Mouse (Mus musculus) cortical plate, adult 2 months (tissue): ENCODE results near the gene Nckap5l. TPM values are rescaled to one million over a fixed set of nuclear protein-coding genes. Genes with fewer than 3 reads are reported as not detected.
A peak's percentile ranks its signal among the peaks of the same experiment; 100 is the strongest.

ENCODE experiments used
- H3K27ac ChIP-seq: fragments of 200-500 bp; 2 replicates; pipeline ENCODE4 v1.5.1; 2012; ENCODE audit warnings: low read length, control low read depth, inconsistent platforms; ENCODE audit not compliant: insufficient read depth
- H3K4me1 ChIP-seq: fragments of 200-500 bp; 2 replicates; pipeline ENCODE4 v1.6.1; 2011; ENCODE audit warnings: low read length; ENCODE audit not compliant: control insufficient read depth, insufficient read depth
- H3K4me3 ChIP-seq: fragments of 200-500 bp; 2 replicates; pipeline ENCODE4 v1.5.1; 2011; ENCODE audit warnings: mild to moderate bottlenecking, low read length, control low read depth; ENCODE audit not compliant: insufficient read depth
- CTCF ChIP-seq: fragments of 200-500 bp; IDR thresholded peaks from 2 replicates; pipeline ENCODE4 v1.5.1; 2011; ENCODE audit warnings: mild to moderate bottlenecking, control low read depth, low read length; ENCODE audit not compliant: insufficient read depth; ENCODE audit errors: extremely low read depth
- POLR2A ChIP-seq: fragments of 200-500 bp; IDR thresholded peaks from 2 replicates; pipeline ENCODE4 v1.6.1; 2011; ENCODE audit warnings: mild to moderate bottlenecking, low read length, control low read depth; ENCODE audit not compliant: insufficient read depth; ENCODE audit errors: extremely low read depth
- polyA plus RNA-seq: library from polyadenylated mRNA; depleted of rRNA; stranded (reverse); fragments of >200 nt; gene quantifications from 2 replicates; pipeline ENCODE4 v1.2.3, GENCODE M21; 2012

Nckap5l gene
- polyA plus RNA-seq, 1 experiment, result 11.9 TPM

DNA sequence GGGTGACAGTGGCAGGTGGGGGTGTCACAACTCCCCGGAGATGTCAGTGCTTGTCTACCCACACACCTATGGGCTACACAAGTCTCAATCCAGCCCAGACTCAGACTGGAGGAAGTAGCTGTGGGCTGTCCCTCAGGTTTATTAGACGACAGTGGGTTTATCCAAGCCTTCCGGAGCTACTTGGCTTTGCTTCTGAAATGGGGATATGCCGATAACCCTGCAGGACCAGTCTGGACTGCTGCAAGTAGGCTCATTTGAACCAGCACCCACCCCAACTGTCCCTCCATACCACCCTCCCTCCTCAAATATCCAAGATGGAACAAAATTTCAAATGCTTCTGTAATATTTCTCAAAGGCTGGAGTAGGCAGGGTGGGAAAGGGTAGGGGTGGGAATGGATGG, 40.8 kb upstream of the Nckap5l start:
- Histone ChIP-seq H3K27ac (peak overlapping the region; percentile 56; the same call in 1 of the 2 replicates), H3K4me1 (peaks cover 14% of the 10 kb centered on the region)
- TF ChIP-seq POLR2A, result no peak
- no peak for TF ChIP-seq CTCF

GRCm38 (mm10) chr15:99497527-99498242, 40.1 kb upstream of the Nckap5l start:
- TF ChIP-seq CTCF (no peak), POLR2A (peak; percentile 46; the same call in 1 of the 2 replicates)
- Histone ChIP-seq H3K4me1 (peaks cover 14% of the 10 kb centered on the region), H3K27ac (peak overlapping the region; percentile 56), H3K4me3 (no peak overlapping the region)

More for the DNA sequence above, 40.8 kb upstream of the Nckap5l start:
- H3K4me3 ChIP-seq, result no peak overlapping the region

GRCm38 (mm10) chr15:99497061-99497460, 39.5 kb upstream of the Nckap5l start:
- H3K4me3 ChIP-seq, result no peak overlapping the region
- peaks cover 12% of the 10 kb centered on the region for H3K4me1 ChIP-seq
- peak; percentile 76 for TF ChIP-seq CTCF
- TF ChIP-seq POLR2A, result 0 out of 2 replicates have a peak, but pooled peaks have one; percentile 5
- peak overlapping the region; percentile 35 for H3K27ac ChIP-seq

DNA sequence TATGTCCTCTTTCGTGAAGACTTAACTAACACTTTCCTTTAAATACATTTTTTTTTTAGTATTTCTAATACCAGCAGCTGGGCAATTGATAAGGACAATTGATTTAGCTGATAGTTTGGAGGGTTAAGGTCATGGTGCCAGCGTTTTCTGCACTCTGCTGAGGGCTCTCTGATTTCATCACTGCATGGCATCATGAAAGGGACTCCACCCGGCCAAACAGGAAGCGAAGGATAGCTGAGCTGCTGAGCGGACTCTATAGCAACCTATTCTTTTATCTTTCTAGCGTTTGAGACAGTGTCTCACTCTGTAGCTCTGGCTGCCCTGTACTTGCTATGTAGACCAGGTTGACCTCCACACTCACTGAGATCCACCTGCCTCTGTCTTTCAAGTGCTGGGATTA, 27.2 kb upstream of the Nckap5l start:
- no peaks in the 10 kb centered on the region for H3K4me1 ChIP-seq
- no peak for TF ChIP-seq CTCF
- TF ChIP-seq POLR2A, result no peak
- no peak overlapping the region for H3K4me3 ChIP-seq
- H3K27ac ChIP-seq, result no peak overlapping the region

GRCm38 (mm10) chr15:99475814-99476213, 18.3 kb upstream of the Nckap5l start:
- no peaks in the 10 kb centered on the region for H3K4me1 ChIP-seq
- no peak overlapping the region for H3K4me3 ChIP-seq
- H3K27ac ChIP-seq, result no peak overlapping the region
- TF ChIP-seq CTCF (no peak), POLR2A (no peak)

GRCm38 (mm10) chr15:99474576-99474926, 17.0 kb upstream of the Nckap5l start, which contains the start of gene Bcdin3d:
Bcdin3d (minus strand) TSS chr15:99474730.
- Histone ChIP-seq H3K4me3 (peak within 1 kb of the TSS; percentile 46), H3K4me1 (no peaks in the 10 kb centered on the region), H3K27ac (no peak within 1 kb of the TSS)
- TF ChIP-seq POLR2A (peak; percentile 49; the same call in 1 of the 2 replicates), CTCF (no peak)

DNA sequence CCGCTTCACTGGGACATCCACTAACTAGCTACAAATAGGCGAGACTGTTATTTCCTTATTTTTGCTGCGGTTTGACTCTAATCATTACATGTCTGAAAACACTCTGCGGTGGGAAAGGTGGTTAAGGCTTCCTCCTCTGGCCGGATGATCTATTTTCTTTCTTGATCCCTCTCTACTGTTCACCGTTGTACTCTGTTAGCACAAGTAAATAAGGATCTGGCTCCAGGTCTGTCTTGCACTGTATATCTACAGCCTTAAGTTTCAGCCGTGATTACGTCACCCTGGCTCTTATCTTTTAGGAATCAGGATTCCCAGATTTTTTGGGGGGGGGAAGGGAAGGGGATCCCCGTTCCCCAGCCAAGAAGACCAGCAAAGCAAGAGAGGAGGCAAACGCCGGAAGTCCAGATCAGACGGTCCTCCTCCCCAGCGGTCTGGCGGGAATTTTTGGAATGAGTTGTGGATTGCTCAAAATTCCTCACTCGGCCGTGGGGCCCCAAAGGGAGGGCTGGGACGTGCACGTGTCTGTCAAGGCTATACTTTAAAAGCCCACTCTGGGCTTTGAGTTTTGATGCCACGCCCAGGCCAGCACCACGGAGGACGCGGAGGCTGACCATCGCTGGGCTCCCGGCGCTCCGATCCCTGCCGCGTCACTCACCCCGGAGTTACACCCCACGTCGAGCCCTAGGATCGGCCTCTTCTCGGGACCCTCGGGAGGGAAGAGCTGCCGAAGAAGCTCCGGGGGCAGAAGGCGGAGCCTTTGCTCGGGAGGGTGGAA, 16.4 kb upstream of the Nckap5l start:
- Histone ChIP-seq H3K4me3 (peak overlapping the region; percentile 46), H3K4me1 (no peaks in the 10 kb centered on the region), H3K27ac (no peak overlapping the region)
- TF ChIP-seq POLR2A (0 out of 2 replicates have a peak, but pooled peaks have one; percentile 9), CTCF (no peak)

GRCm38 (mm10) chr15:99472972-99473371, 15.4 kb upstream of the Nckap5l start:
- no peak overlapping the region for H3K4me3 ChIP-seq
- TF ChIP-seq CTCF, result no peak
- no peak for TF ChIP-seq POLR2A
- H3K27ac ChIP-seq, result no peak overlapping the region
- H3K4me1 ChIP-seq, result no peaks in the 10 kb centered on the region

GRCm38 (mm10) chr15:99471677-99472063, 14.1 kb upstream of the Nckap5l start:
- Histone ChIP-seq H3K27ac (no peak overlapping the region), H3K4me1 (no peaks in the 10 kb centered on the region), H3K4me3 (no peak overlapping the region)
- TF ChIP-seq CTCF (no peak), POLR2A (no peak)
